Mouse (Mus musculus) left cerebral cortex, adult 2 months (tissue): ENCODE measurements around the gene Usf3. TPM values are rescaled to one million over a fixed set of nuclear protein-coding genes. Genes with fewer than 3 reads are reported as not detected.

Source experiments
- DNase-seq, 2 experiments: peaks; one replicate each; pipeline ENCODE4 v3.0.0; 2021 to 2022; ENCODE audit warnings: low spot score in 2 of 2, mixed read lengths in 1 of 2; ENCODE audit errors: extremely low spot score in 1 of 2
- H3K27ac ChIP-seq: fragments of 200-600 bp; 2 replicates; pipeline ENCODE4 v1.8.1; 2022
- H3K4me3 ChIP-seq: fragments of 200-600 bp; 2 replicates; pipeline ENCODE4 v1.8.1; 2022
- CTCF ChIP-seq: fragments of 200-600 bp; IDR thresholded peaks from 2 replicates; pipeline ENCODE4 v1.8.1; 2022; ENCODE audit warnings: antibody characterized with exemption, mild to moderate bottlenecking, moderate library complexity
- intact Hi-C: fragments of 180-260 bp; cut with DNase I; formaldehyde crosslinking; loops from one replicate; pipeline ENCODE4 v1.15.1; 2025
- total RNA-seq, 2 experiments: library from RNA; stranded (reverse); gene quantifications; 2 replicates each; pipeline ENCODE4 v1.2.3; 2021

Usf3 gene
- total RNA-seq, 2 experiments from 2014 or later, result 39.9 to 40.3 TPM

DNA sequence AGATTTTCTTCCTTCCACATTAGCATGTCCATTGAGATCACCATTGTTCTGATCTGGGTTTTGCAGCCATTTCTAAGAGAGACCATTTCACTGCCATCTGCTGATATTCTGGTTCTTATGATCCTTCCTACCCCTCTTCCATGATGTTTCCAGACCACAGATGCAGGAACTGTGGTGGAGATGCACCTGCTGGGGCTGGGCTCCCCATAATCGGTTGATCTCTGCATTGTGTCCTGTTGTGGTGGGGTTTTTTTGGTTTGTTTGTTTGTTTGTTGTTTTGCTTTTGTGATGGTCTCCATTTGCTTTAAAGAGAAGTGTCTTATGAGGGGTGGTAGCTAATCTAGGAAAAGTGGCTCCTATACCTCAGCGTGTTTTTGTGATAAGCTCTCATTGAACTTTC, 3.5 kb downstream of the Usf3 start:
- DNase-seq, result no peak
- intact Hi-C loops, result no loop called here
- Histone ChIP-seq H3K4me3 (no peak overlapping the region), H3K27ac (no peak overlapping the region)
- TF ChIP-seq CTCF, result no peak

DNA sequence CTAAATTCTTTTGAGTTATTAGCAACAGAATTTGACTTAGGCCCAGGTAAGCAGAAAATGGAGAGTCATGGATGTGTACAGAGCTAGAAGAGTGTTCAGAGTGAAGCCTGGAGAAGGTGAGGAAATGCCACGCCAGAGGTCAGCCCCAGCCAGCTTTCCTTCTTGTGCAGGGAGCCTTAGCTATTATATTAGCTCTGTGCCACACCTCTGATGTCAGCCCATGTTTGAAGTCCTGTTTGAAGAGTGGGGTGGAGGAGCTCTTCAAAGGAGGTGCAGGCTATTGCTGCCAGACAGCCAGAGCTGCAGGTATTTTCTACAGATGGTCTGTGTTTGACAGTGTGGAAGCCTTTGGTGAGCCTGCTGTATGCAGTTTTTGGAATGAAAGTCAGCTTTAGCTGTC, 5.5 kb downstream of the Usf3 start:
- no peak for TF ChIP-seq CTCF
- intact Hi-C loops, result no loop called here
- no peak overlapping the region for H3K27ac ChIP-seq
- no peak overlapping the region for H3K4me3 ChIP-seq
- no peak for DNase-seq

- H3K27ac ChIP-seq, result no peak overlapping the region
- no peak overlapping the region for H3K4me3 ChIP-seq
- DNase-seq, result no peak
- no peak for TF ChIP-seq CTCF
- intact Hi-C loops, result no loop called here
Measured at GRCm38 (mm10) chr16:44182597-44182996, 9.6 kb downstream of the Usf3 start.

GRCm38 (mm10) chr16:44184769-44185168, 11.7 kb downstream of the Usf3 start:
- H3K4me3 ChIP-seq, result no peak overlapping the region
- no peak overlapping the region for H3K27ac ChIP-seq
- intact Hi-C loops, result no loop called here
- DNase-seq, result no peak
- TF ChIP-seq CTCF, result no peak

DNA sequence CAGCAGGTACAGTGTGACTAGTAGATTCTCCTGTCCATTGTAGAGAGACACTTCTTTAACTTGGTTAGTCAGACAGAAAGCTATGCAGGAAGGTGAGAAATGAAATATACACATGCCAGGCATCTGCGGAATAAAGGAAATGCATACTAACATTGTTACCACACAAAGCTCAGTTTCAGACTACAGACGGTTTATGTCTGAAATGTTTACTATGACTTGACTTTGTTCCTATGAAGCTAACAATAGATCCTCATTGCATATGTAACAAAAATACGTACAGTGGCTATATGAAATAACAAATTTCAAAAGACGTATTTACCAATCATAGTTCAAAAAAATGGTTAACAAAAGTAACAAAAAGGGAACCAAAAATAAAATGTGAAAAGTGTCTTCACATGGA, 14.1 kb downstream of the Usf3 start:
- DNase-seq, result no peak
- no peak overlapping the region for H3K4me3 ChIP-seq
- TF ChIP-seq CTCF, result no peak
- intact Hi-C loops, result no loop called here
- H3K27ac ChIP-seq, result no peak overlapping the region

GRCm38 (mm10) chr16:44188766-44189165, 15.7 kb downstream of the Usf3 start:
- DNase-seq, result no peak
- H3K27ac ChIP-seq, result no peak overlapping the region
- no peak overlapping the region for H3K4me3 ChIP-seq
- TF ChIP-seq CTCF, result no peak; the same call in 1 of the 2 replicates
- intact Hi-C loops, result no loop called here

GRCm38 (mm10) chr16:44190032-44190431, 17.0 kb downstream of the Usf3 start:
- Histone ChIP-seq H3K27ac (no peak overlapping the region), H3K4me3 (no peak overlapping the region)
- TF ChIP-seq CTCF, result no peak
- no peak for DNase-seq
- intact Hi-C loops, result no loop called here

DNA sequence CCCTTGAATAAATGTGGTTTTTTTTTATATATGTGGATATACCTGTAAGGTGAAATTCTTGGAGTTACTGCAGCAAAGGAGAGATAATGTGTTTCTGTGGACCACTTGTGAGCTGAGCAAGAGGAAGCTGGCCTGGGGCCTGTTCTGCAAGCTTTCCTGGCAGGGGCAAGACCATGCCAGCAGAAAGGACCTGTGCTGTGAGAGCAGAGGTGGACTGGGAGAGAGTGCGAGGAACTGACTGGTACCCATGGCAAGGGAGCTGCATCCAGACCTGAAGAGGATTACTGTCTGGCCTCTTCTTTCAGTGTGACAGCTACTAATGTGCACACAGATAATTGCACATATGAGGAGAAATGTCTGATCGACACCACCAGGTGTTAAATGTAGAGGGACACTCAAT, 17.9 kb downstream of the Usf3 start:
- intact Hi-C loops, result no loop called here
- no peak for DNase-seq
- no peak for TF ChIP-seq CTCF

GRCm38 (mm10) chr16:44199066-44199703, 26.1 kb downstream of the Usf3 start:
- H3K27ac ChIP-seq, result no peak overlapping the region
- no peak for TF ChIP-seq CTCF
- intact Hi-C loops, result no loop called here
- no peak overlapping the region for H3K4me3 ChIP-seq
- DNase-seq, result no peak

More for the DNA sequence above, 17.9 kb downstream of the Usf3 start:
- H3K4me3 ChIP-seq, result no peak overlapping the region
- H3K27ac ChIP-seq, result no peak overlapping the region

- Histone ChIP-seq H3K27ac (no peak overlapping the region), H3K4me3 (no peak overlapping the region)
- intact Hi-C loops, result no loop called here
- no peak for TF ChIP-seq CTCF
- DNase-seq, result no peak
Measured at GRCm38 (mm10) chr16:44200146-44200545, 27.1 kb downstream of the Usf3 start.

- intact Hi-C loops, result no loop called here
- no peak overlapping the region for H3K27ac ChIP-seq
- DNase-seq, result no peak
- TF ChIP-seq CTCF, result no peak
- H3K4me3 ChIP-seq, result no peak overlapping the region
Measured at GRCm38 (mm10) chr16:44204331-44204730, 31.3 kb downstream of the Usf3 start.

- no peak overlapping the region for H3K27ac ChIP-seq
- intact Hi-C loops, result no loop called here
- TF ChIP-seq CTCF, result no peak
- H3K4me3 ChIP-seq, result no peak overlapping the region
- DNase-seq, result no peak
Measured at GRCm38 (mm10) chr16:44205973-44206372, 32.9 kb downstream of the Usf3 start.

DNA sequence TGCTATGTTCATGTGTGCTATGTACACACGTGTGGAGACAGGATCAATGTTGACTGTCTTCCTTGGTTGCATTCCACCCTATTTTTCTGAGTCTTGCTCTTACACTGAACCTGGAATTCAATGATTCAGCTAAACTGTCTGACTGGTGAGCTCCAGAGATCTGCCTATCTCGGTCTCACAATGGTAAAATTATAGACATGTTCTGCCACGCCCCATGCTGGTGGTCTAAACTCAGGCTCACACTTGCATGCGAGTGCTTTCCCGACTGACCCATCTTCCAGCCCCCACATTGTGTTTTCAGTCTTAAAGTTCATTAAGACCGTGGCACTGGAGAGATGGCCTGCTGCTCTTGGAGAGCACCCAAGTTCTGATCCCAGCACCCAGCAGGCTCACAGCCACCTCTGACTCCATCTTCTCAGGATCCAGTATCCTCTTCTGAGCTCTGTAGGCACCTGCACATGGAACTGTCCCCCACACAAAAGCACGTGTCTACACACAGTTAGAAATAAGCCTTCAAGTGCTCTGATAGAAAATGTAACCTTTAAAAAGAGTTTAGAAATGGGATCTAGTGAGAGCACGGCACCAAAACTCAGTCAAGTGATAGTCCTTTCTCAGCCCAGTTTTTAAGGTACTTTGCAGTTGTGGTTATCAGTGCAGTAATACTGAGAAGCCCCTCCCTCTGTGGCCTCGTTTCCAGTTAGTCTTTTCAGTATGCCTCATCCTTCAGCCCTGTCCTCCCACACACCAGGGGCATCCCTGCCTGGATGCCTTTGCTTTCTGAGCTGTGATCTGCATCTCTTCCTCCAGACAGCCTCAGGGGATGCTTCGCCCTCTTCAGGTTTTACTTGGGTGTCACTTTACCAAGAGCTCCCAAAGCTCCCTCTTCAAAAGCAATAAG, 37.4 kb downstream of the Usf3 start:
- no peak for DNase-seq

More for the DNA sequence above, 37.4 kb downstream of the Usf3 start:
- H3K27ac ChIP-seq, result no peak overlapping the region
- H3K4me3 ChIP-seq, result no peak overlapping the region
- intact Hi-C loops, result no loop called here
- TF ChIP-seq CTCF, result no peak
